Mouse (Mus musculus) brain, embryonic 14.5 days (tissue): ENCODE measurements around the gene Cd33.

Experiments
- CTCF ChIP-seq: fragments of 200-500 bp; IDR thresholded peaks from 2 replicates; pipeline ENCODE4 v1.5.1; 2012; ENCODE audit warnings: inconsistent platforms, mild to moderate bottlenecking, moderate library complexity, borderline replicate concordance; ENCODE audit not compliant: insufficient read depth, insufficient read length; ENCODE audit errors: extremely low read depth
- POLR2A ChIP-seq: fragments of 200-500 bp; IDR thresholded peaks from 2 replicates; pipeline ENCODE4 v1.6.1; 2012; ENCODE audit warnings: mild to moderate bottlenecking, inconsistent platforms, borderline replicate concordance; ENCODE audit not compliant: poor library complexity, insufficient read depth, insufficient read length, severe bottlenecking; ENCODE audit errors: extremely low read depth

DNA sequence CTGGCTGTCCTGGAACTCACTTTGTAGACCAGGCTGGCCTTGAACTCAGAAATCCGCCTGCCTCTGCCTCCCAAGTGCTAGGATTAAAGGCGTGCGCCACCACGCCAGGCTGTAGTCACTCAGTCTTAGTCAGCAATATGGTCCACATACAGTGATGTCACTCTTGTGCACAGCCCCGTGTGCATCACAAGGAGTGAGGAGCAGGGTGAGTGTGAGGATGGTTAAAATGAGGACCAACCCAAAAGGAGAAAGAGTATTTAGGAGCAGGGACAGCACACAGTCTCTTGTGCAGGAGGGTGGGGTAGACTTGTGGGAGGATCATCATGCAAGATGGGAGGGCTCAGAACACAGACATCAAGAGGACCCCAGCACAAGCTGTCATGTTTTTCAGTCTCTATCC is 11.1 kb upstream of the Cd33 start:
- TF ChIP-seq CTCF (no peak), POLR2A (no peak)
